Mouse (Mus musculus) frontal cortex, postnatal 10 days (tissue): Measurements from ENCODE around the gene Nck1.

ENCODE experiments used
- DNase-seq, 2 experiments: peaks; one replicate each; pipeline ENCODE4 v3.0.0; 2022; ENCODE audit warnings: low spot score in 2 of 2, mixed read lengths in 1 of 2

Gene Nck1

DNA sequence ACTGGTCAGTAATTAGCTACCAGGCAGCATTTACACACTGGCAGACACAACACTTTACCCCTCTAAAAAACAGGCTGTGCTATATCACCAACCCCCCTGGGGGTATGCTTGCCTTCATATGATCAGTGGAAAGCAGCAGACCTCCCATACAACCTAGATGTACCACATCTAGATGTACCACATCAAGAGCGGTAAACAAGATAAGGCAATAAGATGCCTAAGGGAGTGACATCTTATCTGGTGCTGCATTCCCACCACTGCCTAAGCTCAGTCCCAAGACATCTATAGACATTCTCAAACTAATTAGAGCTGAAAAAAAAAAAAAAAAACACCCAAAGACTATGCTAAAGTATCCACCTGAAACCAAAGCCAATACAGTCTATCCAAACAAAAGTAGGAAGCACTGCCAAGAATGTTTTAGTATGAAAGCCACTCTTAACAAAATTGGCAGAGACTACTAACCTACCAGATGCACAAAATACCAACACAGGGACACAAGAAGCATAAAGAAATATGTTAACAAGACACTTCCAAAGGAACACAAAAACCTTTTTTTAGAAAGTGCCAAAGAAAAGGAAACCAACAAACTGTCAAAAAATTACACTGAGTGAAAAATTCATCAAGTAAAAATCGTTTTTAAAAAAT is 10.2 kb downstream of the Nck1 start:
- DNase-seq: no peak

DNA sequence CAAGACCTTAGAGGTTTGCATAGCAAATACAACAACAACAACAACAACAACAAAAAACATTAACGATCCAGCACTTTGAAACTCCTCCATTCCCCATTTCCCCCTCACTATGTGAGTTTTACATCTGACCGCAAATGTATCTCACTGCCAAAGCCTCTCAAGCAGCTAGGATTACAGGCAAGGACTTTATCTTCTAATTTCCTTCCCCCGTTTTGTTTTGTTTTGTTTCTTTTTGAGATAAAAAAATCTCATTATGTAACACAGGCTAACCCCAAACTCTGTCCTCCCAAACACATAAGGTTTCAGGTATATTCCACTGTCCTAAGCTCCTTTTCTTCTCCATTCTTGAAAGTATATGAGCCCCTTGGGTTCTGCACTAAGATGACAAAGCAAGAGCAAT is 11.2 kb downstream of the Nck1 start:
- DNase-seq: no peak

DNA sequence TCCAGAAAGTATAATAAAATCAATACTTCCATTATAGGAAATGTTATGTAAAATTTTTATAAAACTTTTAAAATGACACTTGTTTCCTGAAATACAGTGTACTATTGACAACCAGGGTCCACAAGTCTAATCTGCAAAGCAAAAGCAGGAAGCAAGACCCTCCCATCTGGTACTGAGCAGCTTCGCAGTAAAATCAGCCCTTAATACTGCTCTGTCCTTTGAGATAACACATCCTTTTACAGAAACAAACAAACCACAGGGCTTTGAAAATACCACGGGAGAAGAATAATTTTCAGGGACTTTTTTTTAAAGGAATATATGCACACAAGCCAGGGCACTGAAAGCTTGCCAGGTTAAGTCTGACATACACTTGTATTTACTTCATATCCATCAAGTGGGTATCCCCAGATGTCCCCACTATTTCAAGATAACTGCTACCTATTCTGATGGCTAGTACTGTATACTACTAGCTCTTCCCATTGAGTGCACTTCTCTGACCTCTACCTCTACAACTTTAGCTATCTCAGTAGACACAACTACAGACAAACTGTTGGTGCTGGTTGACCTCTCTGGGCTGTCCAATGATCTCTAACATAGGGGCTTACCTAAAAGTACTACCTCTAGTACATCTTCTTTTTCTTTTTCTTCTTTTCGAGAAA is 13.0 kb downstream of the Nck1 start:
- DNase-seq: no peak

DNA sequence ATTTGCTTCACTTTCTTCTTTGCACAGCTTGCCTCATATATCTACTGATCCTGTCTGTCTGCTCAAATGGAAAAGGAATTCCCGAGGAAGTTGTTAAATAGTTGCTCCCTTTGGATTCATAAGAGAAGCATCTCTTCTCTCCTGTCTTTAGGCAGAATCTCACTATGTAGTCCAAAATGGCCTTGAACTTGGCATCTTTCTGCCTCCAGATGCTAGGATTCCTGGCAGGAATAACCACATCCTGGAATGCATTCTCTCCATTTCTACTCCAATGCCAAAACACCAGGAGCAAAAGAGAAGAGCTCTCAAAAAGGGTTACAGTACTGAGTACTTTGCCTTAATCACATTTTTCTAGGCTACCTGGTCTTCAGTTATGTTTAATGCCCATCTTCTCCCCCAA is 14.6 kb downstream of the Nck1 start:
- DNase-seq: no peak

DNA sequence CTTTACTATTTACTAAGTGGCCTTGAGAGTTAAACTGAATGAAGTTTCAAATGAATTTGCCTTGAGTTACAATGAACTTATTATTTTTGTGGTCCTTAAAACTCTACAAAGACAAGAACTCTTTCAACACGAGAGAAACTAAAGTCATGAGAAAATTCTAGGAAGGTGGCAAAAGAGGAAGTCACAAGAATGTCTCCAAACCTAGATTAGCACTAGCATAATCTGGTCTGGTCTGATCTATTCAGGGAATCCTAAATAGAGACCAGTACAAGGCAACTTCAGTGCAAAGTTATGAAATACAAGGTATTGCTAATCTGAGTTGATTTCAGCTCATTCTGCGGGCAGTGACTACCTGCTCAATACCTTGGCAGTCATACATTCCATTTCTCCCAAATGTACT is 20.7 kb downstream of the Nck1 start:
- DNase-seq: no peak

DNA sequence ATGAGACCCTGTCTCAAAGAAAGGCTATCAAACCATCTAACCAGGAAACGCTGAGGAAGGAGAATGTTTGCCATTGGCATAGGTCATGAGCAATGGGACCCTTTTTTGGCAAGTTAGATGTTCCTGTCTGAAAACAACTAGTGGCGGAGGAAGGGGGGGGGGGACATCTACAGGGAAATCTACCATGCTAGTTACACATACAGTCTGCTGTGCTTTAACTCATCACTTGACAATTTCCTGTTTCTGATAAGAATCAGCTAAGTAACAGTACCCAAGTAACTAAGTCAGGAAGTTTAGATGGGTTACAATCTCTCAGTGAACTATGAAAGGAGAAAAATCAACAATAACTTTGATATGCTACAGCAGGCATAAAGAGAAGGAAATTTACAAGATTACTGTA is 23.9 kb downstream of the Nck1 start:
- no peak for DNase-seq

DNA sequence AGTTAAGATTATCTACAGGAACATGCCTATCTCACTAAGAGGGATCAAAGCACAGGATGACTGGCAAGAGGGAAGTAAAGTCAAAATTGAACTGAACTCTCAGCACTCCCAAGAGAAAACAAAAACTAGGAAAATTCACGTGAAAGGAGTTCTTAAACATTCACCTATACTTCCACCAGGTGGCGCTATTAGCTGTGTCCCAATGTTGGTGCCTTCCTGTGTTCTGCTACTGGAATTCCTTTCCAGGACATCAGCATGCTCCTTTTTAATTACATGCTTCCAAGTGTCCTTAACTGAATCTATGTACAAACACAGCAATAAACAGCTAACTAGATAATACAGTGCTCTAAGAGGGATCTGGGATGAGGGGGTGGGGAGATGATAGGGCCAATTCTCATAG is 25.3 kb downstream of the Nck1 start:
- DNase-seq: peak in 1 of 2 experiments; percentile 12

DNA sequence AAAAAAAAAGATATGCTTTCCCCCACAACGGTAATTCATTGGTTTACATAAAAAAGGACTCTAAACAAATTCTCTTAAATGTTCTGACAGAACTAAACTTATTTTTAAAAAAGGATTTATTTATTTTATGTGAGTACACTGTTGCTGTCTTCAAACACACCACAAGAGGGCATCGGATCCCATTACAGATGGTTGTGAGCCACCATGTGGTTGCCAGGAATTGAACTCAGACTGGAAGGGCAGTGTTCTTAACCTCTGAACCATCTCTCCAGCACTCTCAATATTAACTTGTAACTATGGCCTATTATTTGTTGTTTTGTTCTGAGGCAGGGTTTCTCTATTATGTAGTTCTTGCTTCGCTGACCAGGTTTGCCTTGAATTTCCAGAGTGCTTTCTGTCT is 25.9 kb downstream of the Nck1 start:
- DNase-seq: no peak

DNA sequence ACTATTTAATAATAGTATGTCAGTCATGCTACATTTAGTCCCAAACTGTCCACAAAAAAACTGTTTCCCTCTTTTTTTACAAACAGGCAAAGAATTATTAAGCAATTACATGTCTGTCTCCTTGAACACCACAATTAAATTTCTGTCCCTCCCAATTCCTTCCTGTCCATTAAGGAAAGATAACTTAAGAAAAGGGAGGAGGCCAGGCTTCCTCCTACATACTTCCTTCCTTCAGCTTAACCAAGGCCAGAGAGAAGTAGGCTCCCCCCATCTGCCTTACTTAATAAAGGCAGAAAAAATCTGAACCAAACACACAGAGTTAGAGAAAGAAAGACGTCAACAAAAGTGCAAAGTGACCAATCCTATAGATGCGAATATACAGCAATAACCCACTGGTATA is 38.4 kb downstream of the Nck1 start:
- no peak for DNase-seq

DNA sequence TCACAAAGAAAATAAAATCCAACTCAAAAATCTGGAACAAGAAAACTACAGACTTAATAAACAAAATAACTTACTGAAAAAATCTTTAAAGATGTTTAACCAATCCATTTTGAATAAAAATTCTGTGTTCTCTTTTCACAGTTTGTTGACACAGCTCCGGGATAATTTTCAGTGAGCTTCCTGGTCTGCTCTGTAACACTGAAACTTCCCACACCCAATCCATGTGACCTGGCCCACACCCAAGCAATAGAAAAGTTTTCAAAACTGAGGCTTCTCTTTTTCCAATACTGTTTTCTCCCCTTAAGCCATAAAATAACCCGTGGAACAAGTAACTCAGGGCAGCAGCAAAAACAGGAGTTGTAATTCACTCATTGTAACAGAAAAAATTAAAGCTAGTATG is 39.3 kb downstream of the Nck1 start:
- DNase-seq: no peak

DNA sequence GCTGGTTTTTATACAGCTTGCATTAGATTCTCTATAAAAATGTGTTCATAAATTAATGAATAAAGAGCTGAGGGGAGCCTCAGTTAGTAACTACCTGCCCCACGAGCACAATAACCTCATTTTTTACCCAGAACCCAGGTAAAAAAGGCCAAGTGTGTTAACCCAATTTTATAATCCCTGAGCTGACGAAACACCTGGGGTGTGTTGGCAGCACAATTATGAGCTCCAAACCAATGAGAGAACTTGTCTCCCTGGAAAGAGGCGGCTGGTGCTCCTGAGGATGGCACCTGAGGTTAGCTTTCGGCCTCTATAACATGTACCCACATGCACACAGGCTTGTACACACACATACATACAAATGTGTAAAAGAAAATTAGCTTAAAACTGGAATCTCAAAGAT is 40.4 kb downstream of the Nck1 start:
- no peak for DNase-seq

DNA sequence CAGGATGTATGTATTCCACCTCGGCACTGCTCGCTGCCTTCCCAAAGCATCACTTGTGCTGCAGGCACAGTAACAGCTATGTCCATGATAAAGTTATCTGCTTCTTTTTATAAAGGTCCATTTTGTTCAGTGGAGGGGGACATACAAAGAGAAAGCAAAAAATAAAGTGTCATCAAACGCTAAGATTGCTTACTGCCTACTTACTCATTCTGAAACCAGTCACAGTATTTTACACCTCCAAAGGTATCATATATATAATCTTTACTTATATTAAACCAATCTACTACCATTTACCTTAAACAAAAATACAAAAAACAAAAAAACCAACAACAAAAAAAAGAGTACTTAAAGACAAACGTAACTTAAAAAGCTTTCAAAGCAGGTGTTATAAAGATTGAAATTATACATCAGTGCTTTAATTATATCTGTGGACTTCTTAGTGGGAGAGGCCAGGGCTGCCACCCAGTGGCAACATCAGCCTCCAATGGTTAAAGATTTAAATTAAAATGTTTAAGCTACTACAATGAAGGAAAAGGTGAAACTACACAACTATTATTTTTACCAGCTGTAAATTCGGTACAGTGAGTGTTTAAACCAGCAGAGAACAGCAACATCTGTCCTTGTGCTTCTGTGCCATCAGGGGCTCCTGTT is 52.2 kb downstream of the Nck1 start:
- DNase-seq: no peak

DNA sequence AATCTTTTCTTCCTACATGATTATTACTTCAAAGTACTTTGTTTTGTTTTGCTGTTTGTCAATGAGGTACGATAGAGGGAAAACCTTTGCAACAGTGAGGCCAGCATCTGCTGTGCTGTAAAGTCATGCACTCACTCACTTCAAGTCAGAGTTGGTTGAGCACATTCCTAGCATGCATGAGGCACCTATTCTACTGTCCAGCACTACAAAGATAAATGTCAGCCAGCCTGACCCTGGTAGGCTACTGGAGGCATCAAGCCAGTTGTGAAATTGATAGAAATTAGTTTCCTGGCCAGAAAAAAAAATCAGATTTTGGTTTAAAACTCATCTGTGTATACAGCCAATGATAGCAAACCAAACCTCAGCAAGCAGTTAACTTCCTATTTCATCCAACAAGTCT is 54.5 kb downstream of the Nck1 start:
- no peak for DNase-seq

DNA sequence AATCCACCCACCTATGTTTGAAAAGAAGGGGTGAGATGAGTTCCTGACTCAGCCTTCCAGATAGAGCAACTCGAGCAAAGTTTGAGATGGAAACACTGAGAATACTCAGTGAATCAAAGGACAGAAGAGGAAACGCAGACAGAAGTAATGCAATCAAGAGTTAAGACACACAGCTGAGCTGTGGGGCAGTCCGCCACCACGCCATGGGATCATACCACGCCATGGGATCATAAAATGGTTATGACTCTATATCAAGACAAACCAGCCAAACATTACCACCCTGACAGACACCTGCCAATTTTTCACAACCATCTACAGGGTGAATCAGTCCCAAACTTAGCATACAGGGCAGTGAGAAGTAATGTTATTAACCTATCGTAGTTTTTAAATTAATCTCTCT is 57.0 kb downstream of the Nck1 start:
- DNase-seq: no peak

DNA sequence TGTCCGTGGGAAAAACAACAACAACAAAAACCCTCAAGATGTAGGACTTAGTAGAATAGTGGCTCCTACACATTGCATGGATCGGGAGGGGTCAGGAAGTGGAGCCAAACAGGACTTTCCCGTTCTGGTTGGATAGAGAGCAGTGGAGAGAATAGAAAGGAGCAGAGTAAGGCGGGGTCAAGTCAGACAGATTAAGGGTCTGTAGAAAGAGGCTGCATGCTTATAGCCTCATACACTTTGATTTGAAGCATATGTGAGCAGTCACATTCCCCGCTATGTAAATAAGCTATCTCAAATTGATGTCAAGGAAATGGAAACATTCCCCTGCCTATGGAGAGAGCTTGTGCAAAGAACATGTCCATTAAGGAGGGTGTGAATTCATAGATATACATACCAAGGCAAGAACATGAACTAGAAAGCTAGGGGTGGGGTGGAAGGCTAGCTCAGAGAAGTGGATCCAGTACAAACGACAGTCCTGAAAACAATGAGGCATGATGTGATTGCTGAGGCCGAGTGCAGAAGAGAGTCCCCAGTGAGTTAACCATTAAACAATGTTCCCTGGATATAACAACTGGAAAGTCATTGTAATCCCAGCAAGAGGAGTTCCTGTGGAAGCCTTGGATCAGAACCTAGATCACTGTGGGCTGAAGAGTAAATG is 57.7 kb downstream of the Nck1 start:
- DNase-seq: no peak

DNA sequence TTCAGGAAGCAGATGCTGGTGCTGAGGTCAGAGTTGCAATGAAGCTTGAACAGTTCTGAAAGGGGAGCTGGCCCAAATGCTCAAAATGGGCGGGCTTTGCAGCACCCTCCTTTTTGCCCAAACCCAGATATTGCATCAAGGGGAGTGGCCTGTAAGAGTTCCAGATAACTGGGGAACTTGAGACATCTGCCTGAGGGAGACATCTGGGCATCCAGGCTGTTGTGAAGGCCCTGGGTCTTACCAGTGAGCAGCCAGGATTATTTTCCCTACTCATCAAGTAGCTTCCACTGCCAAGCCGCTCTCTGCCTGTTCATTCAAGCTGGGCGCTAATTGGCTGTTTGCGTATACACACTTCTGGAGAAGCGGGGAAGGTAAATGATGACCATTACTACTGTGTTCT is 59.5 kb downstream of the Nck1 start, which contains the start of gene Il20rb:
Gene Il20rb, minus strand, starts transcription at position 358 of the 400 bp plus-strand sequence.
- no peak for DNase-seq

DNA sequence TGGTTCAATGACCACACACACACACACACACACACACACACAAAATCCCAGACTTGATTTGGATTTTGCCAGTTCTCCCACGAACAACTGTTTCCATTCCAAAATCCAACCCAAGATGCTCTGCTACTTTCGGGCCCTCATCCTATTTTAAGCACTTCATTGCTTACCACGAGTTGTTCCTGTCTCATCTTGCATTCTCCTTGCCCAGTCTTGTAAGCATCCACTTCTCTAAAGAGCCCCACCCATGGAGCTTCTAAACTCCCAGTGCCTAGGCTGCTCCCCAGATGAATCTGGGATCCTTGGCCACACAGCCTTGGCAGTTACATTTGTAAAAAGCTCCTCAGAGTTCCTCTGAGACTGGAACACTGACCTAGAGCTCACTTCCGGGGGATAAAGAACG is 62.6 kb downstream of the Nck1 start:
- DNase-seq: no peak

DNA sequence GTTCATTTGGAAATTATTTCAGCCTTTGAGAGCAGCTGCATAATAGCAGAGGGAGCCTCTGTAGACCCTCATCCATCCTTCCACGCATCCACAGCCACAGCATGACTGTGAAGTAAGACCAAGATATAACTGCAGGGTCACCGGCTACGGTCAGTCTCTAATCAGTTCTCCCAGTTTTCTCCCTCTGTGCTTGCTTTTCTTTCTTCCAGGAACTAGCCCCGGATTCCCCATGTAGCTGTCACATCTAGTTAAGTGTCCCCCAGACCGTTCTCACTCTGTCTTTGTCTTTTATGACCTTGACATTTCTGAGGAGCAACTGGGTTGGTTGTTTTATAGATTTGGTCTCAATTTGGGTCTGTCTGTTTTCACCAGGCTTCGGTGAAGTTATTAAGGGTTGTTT is 64.3 kb downstream of the Nck1 start:
- no peak for DNase-seq

DNA sequence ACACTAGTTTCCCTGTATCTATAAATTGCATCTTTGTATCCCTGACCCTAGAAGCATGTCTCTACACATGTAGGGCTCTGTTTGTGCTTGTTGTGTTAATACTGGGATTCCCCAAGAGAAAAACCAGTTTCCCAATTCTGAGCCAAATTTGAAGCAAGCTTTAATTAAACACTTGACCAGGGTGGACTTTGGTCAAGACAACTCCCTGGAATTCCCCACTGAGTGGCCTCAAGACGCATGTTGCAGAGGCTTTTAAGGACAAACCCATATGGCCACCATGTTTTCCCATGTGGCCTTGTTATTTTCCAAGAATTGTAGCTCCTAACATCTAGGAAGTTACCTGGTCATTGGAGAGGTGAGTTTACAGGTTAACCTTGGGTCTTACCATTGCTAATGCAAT is 71.9 kb downstream of the Nck1 start:
- no peak for DNase-seq

DNA sequence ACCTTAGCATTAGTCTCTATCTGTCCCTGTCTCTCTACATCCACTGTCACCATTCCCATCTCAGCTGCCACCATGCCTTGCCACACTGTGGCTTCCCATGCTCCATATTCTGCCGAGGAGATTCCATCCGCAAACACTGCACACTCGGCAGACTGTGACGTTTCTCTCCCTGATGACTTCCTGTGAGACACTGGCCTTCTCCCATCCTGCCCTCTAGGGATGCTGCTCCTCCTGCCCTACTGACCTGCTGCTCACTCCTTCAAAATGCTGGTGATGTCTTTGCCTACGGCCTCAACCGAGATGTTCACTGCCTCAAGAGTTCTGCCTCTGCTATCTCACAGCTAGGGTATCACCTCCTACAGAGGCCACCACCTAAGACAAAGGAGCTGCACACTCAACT is 72.6 kb downstream of the Nck1 start:
- DNase-seq: no peak

DNA sequence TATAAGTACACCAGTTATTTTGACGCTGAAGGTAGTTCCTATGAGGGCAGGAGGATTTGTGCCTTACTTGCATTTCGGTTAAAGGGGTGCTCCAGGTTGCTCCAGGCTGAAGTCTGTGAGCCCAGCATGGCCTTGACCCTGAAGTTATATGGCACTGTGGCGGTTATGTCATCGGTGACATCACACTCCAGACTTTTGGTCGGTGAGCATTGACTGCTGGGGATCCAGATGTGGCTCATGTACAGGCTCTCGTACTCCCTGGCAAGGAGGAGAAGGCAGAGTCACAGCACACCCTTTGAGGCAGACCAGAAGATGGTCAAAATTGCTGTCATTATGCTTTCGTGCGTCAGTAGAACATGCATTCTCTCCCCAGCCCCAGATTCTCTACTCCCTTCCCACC is 73.0 kb downstream of the Nck1 start:
- no peak for DNase-seq

DNA sequence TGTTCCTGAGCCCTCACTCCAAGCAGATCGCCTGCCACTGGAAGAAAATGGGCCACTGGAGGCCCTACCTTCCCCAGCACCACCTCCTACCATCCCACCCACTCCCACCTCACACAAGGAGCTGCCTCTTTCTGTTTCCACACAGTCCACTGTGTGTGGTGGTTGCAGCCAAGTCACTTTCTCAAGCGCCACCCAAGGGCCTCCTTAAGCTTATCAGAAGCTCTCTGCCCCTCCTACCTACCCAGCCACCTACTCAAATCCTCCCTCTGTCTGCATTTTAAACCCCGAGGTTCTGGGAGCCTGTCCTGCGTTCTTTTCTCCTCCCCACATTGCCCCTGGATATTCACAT is 74.4 kb downstream of the Nck1 start:
- DNase-seq: no peak
